Mouse (Mus musculus) spleen, postnatal 10 days (tissue): ENCODE measurements around the gene Cfap73.
A peak's percentile ranks its signal among the peaks of the same experiment; 100 is the strongest.

Source experiments
- DNase-seq, 2 experiments: peaks; one replicate each; pipeline ENCODE4 v3.0.0; 2021 to 2022; ENCODE audit warnings: low spot score in 2 of 2

Cfap73 gene

DNA sequence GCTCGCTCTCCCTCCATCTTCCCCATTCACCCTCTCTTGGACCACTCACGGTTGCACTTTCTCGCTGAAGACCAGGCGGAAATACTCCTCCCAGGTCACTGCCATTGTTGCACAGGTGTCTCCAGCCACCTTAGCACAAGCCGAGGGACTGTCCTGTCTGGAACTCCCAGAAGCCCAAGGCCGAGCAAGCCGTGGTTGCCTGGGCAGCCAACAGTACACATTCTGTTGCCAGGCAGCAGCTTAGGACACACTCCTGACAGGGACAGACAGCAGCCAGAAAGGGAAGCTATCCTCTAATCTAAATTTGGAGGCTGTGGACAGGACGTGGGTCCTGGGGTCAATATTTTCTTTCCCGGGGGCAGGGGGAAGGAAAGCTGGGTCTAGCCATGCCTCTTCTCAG is at the start of gene Cfap73:
TSS of gene Cfap73 (minus strand) at position 105 of the 400 bp plus-strand sequence.
- no peak for DNase-seq

DNA sequence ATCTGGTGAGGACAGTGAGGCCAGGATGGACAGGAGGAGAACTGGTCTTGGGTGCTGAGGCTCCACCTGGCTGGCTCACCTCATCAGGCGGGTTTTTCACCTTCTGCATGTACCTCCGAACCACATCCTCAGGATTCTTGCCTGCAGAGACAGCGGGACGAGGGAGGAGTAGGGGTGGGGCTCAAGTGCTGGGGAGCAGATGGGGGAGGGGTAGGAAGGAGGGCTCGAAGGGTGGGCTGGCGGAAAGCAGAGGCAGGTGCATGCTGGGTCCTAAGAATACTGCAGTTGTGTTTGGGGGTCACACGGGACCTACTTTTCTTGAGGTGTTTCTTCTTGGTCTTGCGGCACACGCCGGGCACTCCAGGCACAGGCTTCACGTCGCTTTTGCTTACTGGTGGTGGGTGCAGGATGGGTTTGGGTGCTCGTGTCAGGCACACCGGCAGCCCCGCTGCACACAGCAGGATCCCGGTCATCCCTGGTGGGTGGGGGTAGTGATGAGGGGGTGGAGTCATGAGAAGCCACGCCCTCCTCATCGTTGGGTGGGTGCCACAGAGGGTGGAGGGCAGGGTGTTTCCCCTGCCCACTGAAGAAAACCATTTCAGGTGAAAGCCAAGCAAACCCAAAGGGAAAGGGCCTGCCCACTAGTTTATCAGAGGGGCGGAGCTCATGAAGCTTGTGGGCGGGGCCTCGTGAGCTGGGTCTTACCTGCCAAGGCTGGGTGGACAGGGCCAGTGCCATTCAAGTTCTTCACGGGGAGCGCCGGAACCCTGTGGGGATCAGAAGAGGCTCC is 49.1 kb upstream of the Cfap73 start:
- DNase-seq: peak in 1 of 2 experiments; percentile 46

DNA sequence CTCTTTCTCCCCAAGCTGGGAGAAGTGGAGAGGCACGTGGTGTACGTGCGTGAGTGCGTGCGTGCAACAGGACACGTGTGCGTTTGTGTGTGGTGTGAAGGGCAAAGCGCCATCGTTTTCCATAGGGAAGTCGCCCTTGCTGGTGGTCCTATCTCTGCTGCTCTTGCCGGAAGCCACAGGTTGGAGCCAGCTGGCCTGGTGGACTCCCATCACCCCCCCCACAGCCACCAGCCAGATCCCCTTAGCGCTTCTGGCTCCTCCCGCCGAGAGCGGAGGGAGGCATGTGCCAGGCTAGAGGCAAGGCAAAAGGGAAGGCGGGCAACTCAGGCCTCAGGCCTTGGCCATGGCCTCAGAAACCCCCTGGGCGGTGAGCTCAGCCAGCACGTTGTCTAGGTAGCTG is 46.9 kb upstream of the Cfap73 start:
- DNase-seq: no peak

DNA sequence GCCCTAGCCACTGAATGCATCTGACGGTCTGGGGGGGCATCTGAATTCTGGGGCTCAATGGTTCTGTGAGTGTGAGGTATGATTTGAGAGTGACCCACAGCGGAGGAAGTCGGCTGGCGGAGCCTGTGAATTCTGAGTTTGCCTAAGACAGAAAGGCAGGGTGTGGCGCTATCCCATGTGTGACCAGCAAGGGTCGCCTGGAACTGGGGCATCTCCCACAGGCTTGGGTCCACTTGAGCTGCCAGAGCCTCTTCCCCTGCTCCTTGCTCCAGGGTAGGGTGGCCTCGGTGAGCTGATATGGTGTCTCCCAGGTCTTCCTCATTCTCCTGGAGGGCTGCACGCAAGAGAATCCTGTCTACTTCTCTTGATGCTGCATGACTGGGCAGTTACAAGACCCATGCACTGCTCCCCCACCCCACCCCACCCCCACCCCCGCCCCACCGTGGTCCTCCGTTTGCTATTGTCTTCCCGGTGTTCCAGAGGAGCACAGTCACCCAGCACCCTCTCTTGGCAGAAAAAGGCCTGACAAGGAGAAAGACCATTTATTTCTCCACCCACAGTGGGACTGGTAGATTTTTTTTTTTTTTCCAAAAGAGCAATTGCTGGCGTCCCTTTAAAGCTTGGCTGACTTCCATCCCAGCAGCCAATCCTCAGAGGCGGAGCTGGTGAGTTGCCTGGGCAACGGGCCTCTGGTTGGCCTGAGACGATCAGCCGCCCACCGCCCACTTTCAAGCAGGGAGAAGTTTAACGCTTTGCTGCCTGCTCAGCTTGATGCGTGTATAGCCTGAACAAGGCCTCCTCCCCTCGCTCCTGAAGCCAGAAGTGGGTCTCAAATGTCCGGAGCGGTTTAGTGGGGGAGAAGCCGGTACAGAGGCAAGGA is 45.9 kb upstream of the Cfap73 start:
- peak in 1 of 2 experiments; percentile 63 for DNase-seq

DNA sequence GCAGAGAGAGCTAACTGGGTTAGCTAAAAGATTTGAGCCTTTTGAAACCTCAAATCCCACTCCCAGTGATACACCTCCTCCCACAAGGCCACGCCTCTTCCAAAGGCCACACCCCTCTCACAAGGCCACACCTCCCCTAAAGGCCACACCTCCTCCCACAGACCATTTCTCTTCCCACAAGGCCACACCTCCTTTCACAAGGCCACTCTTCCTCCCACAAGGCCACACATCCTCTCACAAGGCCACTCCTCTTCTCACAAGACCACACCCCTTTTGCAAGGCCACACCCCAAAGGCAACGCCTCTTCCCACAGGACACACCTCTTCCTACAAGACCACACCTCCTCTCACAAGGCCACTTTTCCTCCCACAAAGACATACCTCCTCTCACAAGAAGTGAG is 43.5 kb upstream of the Cfap73 start:
- DNase-seq: peak in 1 of 2 experiments; percentile 52

DNA sequence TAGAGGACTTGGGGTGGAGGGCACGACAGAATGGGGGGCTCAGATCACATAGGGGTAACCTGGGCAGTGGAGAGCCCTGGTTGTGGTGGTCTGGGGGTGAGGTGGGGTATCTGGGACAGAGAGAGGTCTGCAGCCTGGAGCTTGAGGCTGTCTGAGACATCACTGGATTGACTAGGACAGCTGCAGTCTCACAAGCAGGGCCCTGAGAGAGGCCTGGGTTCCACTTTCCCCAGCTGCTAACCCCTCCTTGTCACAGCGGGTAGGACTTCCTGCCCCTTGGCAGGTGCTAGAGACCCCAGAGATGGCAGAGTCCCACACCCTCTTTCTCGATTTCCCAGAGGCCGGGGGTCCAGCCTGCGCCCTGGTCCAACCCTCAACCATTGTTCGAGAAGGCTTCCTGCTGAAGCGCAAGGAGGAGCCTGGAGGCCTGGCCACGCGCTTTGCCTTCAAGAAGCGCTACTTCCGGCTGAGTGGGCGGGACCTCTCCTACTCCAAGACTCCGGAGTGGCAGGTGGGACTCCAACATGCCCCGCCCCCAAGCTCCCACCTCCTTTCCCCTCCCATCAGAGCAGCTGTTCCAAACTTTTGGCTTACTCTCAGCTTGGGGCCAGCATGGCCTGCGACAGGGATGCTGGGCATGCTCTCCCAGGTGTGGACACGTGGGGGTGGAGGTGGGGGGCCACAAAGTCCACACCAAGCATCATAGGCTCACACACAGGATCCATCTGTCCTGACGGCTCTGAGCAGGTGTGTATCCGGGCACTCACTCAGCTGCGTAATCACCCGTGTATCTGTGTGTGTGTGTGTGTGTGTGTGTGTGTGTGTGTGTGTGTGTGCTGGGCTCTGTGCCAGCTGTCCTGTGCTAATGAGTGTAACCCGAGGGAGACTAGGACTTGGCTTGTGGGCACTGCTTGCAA is 40.5 kb upstream of the Cfap73 start:
- peak in 1 of 2 experiments; percentile 40 for DNase-seq

DNA sequence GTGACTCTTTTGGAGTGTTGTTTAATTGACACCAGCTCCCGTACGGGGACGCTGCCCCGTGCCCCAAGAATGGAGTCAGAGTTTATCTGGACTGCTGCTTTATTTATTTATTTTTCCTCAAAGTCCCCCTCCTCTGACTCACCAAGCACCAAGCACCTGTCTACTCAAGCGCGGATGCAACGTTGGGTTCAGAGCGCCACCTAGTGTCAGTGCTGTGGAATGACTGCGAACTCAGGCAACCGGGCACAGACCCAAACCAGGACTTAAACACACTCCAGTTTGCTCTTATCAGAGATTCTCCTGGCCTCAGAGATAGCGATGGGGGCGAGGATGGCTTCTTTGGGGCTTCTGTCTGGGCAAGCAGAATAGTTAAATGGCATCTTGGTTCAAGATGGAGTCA is 39.6 kb upstream of the Cfap73 start:
- peak; percentile 56 to 81 for DNase-seq

DNA sequence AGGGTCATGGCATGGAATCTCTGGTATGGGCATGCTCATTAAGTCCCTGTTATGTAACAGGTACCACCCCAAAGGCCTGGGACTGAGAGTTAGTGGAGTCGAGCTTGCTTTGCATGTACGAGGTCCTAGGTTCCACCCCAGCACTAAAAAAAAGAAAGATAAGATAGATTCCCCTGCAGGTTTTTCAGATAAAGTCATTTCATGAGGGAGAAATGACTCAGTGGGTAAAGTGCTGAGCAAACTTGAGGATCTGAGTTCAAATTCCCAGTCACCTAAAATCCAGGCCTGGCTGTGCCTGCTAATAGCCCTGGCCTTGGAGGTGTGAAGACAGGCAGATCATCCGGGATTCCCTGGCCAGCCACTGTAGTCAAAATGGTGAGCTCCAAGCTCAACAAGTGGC is 37.8 kb upstream of the Cfap73 start:
- no peak for DNase-seq

DNA sequence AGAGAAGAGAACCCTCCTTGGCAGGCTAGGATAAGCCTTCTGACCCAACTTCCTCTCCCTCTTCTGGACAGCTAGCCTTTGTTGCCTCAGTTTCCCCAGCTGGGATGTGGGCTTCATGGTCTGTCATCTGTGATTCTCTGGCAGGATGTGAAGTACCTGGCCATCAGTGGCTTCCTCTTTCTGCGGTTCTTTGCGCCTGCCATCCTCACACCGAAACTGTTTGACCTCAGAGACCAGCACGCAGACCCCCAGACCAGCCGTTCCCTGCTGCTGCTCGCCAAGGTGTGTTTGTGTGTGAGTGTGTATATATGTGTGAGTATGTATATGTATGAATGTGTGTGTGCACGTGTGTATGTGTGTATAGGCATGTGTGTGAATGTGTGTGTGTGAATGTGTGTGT is 36.1 kb upstream of the Cfap73 start:
- no peak for DNase-seq

DNA sequence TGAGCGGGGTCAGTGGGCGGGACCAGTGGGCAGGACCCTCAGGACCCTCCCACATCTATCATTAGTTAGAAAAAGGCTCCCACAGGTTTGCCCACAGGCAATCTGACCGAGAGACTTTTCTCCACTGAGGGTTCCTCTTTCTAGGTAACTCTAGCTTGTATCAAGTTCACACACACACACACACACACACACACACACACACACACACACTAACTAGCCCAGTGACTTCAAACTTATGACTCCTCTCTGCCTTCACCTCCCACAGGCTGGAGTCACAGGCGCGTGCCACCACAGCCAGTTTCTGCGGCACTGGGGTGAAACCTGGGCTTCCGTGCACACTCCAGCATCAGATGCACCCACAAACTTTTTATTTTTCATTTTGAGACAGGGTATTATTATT is 34.7 kb upstream of the Cfap73 start:
- DNase-seq: no peak

DNA sequence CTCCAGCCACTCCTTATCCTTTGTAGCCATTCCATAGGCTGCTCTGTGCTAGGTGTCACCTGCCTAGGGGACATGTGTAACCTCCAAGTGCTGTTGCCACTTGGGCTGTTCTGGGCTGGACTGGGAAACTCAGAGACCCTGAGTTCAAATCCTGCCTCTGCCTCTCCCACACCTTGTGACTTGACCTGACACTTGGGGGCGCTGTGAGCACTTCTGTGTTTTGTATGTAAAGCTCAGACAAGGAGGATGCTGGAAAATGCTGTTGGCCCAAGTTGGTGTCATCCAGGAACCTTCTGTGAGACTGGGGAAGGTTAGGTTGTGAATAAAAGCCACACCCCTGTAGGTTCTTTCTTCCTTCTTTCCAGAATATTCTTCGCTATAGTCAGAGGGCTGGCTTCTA is 30.9 kb upstream of the Cfap73 start:
- no peak for DNase-seq

DNA sequence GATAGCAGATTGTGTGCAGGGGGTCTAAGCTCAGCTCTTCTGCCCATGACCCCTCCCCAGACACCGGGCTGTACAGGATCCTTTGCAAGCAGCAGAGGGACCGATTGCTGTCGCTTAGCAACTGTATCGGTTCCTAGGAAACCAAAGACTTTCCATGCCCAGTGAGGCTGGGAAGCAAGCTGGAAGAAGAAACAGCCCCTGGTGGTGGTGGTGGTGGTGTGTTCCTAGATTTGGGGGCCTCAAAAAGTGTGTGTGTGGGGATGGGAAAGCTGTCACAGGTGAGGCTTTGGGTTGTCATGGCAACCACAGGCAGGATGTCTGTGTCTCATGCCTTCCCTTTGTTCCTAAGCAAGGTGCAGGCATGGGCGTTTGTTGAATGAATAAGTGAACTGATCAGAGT is 26.8 kb upstream of the Cfap73 start:
- DNase-seq: no peak

DNA sequence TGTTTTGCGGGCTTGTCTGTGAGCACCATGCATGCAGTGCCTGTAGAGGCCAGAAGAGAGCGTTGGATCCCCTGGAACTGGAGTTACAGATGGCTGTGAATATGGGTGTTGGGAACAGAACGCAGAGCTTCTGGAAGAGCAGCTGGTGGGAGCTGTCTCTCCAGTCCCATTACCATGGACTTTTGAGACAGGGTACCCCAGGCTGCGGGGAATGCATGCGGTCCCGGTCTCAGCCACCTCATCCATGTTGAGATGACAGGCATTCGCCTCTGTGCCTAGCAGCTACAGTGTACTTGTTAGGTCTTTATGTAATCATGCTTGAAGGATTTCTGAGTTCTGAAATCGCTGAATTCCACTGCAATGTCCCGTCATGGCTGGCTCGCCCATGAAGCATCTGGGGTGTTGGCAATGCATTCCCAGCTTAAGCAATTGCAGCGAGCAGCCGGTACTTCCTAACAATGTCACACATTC is 22.3 kb upstream of the Cfap73 start:
- DNase-seq: no peak

DNA sequence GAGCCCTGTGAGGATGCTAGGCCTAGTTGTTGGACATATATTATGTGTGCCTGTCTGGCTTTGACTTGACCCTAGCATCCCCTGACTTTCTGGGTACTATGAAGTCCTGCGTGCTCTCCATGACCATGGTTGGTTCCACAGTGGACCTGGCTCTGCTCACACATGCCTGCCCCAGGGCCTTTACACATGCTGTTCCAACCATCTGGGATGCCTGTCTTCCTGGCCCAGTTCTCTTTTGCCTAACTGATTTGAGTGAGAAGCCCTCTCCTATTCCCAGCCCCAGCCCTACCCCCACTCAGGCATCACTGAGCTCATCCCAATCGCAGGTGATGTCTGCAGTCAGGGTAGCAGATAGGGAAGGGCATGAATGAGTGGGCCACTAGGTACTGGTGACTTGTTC is 19.8 kb upstream of the Cfap73 start:
- DNase-seq: no peak

DNA sequence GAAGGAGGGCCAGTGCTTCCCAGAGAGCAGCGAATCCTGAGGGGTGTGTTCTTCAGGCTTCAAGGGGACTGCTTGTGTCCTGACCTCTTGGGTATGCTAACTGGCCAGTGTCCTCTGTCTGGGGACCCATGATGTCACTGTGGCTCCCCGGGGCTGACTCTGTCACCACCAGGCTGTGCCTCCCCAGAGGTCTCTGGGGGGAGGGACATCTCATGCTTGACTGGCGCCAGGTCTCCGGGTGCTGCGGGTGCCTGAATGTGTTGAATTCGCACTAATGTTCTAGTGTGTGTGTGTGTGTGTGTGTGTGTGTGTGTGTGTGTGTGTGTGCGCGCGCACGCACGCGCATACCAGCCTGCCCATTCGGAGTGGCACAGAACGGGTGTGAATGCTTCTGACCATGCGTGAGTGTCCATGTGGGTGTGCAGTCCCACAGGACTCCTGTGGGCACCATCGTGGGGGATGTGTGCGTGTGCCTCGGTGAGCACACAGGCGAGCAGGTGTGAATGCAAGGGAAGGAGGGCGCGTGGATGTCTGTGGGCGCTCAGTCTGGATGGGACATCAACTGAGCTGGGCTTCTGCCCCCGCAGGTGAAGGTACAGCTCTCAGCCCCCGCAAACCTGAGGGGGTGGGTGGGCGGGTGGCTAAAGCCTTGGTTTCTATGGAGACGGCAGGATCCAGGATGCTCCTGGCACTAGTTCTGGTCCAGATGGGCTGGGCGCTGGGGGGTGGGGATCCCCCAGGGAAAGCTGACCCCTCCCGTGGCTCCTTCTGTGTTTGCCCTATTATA is 19.1 kb upstream of the Cfap73 start:
- no peak for DNase-seq

DNA sequence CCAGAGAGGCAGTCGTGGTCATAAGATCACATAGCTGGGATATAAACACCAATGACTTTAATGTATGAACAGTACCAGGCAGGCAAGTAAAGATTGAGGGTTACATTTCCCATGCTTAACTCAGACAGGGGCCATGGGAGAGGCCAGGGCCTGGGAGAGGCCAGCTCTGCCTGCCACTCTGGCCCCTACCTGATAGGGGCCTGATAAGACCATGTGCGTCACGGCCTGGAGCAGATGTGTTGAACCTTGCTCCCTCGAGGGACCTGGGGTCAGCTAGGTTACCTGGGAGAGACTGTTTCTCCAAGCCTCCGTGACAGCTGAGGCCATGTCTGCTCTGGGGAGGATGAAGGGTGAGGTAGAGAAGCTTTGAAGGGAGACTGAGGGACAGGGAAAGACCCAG is 17.2 kb upstream of the Cfap73 start:
- DNase-seq: no peak

DNA sequence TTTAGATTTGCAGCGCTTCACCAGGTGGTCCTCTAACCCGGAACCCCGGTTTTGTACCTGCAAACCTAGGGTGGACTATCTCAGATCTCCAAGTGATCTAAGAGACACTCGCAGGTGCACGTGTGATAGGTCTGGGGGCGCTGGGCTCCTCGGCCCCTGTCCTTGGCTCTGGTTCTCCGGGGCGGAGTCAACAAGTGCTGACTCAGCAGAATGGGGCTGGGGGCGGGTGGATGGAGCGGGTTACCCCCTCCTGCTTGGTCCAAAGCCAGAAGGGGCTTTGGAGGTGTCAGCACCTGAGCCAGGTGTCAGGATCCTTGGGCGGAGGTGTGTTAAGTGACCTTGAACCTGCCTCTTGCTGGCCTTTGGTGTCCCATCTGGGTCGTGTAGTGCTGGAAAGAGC is 15.9 kb upstream of the Cfap73 start:
- no peak for DNase-seq

DNA sequence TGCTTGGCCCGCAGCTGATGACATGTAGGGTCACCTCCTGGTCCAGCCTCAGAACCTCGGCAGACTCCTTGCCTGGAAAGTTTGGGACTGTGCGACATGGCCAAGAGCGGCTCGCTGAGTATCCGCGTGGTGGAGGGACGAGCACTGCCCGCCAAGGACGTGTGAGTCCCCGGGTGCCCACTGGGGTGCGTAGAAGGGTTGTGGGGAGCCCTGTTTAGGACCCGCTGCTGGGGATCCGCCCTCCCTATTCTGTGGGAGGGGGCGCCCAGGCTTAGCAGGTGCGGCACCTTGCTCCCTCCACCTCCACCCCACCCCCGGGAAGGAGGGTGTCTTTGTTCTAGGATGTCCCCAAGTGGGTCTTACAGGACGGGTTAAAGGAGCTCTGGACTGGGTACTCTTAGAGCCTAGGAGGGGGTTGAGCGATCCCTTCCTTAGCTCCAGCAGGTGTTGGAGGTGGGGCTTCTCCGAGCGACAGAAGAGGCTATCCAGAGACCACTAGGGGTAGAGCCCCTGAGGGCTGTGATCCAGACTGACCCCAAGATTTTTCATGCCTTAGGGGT is 15.4 kb upstream of the Cfap73 start:
- peak; percentile 39 to 50 for DNase-seq

DNA sequence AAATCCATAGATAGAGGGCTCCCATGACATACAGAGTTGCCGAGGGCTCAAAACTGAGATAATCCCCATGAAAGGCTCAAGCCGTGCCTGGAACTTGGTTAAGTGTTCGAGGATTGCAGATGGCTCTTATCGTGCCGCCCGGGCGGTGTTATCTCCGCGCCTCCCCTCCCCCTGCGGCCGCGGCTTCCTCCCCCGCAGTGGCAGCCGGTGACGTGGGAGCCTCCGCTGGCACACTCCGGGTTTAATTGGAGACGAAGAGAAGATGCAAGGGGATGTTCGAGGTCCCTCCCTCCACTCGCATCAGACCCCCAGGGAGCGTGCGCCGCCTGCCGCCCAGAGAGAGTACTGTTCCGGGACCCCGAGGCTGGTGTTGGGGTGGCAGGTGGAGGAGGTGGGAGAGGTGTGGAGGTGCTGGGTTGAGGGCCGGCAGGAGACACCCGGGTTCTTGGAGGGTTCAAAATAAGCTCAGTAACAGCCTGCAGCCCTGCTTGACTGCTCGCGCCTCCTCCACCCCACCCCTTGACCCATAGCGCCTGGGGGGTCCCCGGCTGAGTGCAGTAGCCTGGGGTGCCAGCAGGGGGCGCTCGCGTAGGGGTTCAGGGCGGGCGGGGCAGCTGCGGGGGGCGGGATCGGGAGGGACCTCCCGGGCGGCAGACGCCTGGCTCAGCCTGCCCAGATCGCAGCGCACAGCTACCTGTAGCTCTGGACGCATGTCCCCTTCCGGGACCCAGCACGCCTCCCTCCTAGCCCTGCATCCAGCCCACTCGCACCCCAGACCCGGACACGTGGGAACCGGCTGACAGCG is 14.7 kb upstream of the Cfap73 start, which contains the start of gene Rasal1:
TSS of gene Rasal1 (plus strand) at position 244 of the 805 bp plus-strand sequence.
- DNase-seq: peak; percentile 51 to 79
